Mouse (Mus musculus): Measurements from ENCODE around the gene Numb. TPM values are rescaled to one million over a fixed set of nuclear protein-coding genes. Genes with fewer than 3 reads are reported as not detected.

The Numb gene
- polyA plus RNA-seq, 1 experiment from 2014 or later: 30.1 TPM

DNA sequence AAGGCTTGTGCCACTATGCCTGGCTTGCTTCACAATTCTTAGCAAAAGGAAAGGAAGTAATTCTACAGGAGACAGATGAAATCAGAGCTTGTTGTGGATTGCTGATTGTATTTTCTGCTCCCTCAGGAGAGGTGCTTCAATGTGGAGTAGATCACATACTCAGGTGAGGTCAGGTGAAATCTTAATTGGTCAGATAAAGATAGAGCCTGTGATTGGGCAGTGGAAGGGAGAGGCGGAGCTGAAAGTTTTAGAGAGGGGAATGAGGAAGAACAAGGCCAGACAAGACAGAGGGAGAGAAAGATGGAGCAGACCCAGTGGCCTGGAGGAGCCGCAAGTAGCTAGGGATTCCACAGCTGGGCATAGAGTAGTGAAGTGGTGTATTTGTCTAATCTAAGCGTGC is 39.6 kb downstream of the Numb start:
- H3K27ac ChIP-seq (ENCODE audit: low read depth): no peak overlapping the region
- no peak overlapping the region for H3K9ac ChIP-seq (ENCODE audit: low read length)
- DNase-seq (ENCODE audit: low spot score) (no peak), ATAC-seq (replicated peaks; ENCODE audit: low FRiP score, low TSS enrichment, low read depth) (no peak)
- H3K4me3 ChIP-seq (ENCODE audit: low read depth, low read length): no peak overlapping the region
- H3K27me3 ChIP-seq (replicated peaks; ENCODE audit: control insufficient read depth, insufficient read depth, low read length): no peaks in the 10 kb centered on the region
- no peaks in the 10 kb centered on the region for H3K4me1 ChIP-seq (replicated peaks; ENCODE audit: control insufficient read depth, insufficient read depth, low read length)
- no peaks in the 10 kb centered on the region for H3K36me3 ChIP-seq (ENCODE audit: control insufficient read depth, insufficient read depth, low read length)
- no peak overlapping the region for H3K4me2 ChIP-seq (ENCODE audit: low read length)
- 87% methylated on average over 3 of the region's 3 CpGs for WGBS
- no peaks in the 10 kb centered on the region for H3K9me3 ChIP-seq (ENCODE audit: control insufficient read depth, low read length)

- no peak overlapping the region for H3K9ac ChIP-seq (ENCODE audit: low read length)
- no peaks in the 10 kb centered on the region for H3K27me3 ChIP-seq (replicated peaks; ENCODE audit: control insufficient read depth, insufficient read depth, low read length)
- DNase-seq (ENCODE audit: low spot score): no peak
- no peak for ATAC-seq (replicated peaks; ENCODE audit: low FRiP score, low TSS enrichment, low read depth)
- no peak overlapping the region for H3K27ac ChIP-seq (ENCODE audit: low read depth)
- H3K36me3 ChIP-seq (ENCODE audit: control insufficient read depth, insufficient read depth, low read length): peaks cover 5% of the 10 kb centered on the region; the same call in 1 of the 2 replicates
- H3K4me3 ChIP-seq (ENCODE audit: low read depth, low read length): no peak overlapping the region
- no peaks in the 10 kb centered on the region for H3K4me1 ChIP-seq (replicated peaks; ENCODE audit: control insufficient read depth, insufficient read depth, low read length)
- 84% methylated on average over 2 of the region's 2 CpGs for WGBS
- H3K9me3 ChIP-seq (ENCODE audit: control insufficient read depth, low read length): no peaks in the 10 kb centered on the region
- H3K4me2 ChIP-seq (ENCODE audit: low read length): no peak overlapping the region
Observed at GRCm38 (mm10) chr12:83880913-83881312, 40.8 kb downstream of the Numb start.

- Histone ChIP-seq H3K27me3 (replicated peaks; ENCODE audit: control insufficient read depth, insufficient read depth, low read length) (no peaks in the 10 kb centered on the region), H3K36me3 (ENCODE audit: control insufficient read depth, insufficient read depth, low read length) (peaks cover 22% of the 10 kb centered on the region), H3K9me3 (ENCODE audit: control insufficient read depth, low read length) (no peaks in the 10 kb centered on the region), H3K27ac (ENCODE audit: low read depth) (no peak overlapping the region), H3K4me1 (replicated peaks; ENCODE audit: control insufficient read depth, insufficient read depth, low read length) (no peaks in the 10 kb centered on the region), H3K9ac (ENCODE audit: low read length) (no peak overlapping the region), H3K4me2 (ENCODE audit: low read length) (no peak overlapping the region), H3K4me3 (ENCODE audit: low read depth, low read length) (no peak overlapping the region)
- no peak for DNase-seq (ENCODE audit: low spot score)
- no peak for ATAC-seq (replicated peaks; ENCODE audit: low FRiP score, low TSS enrichment, low read depth)
- WGBS: 92% methylated on average over 2 of the region's 2 CpGs
Observed at GRCm38 (mm10) chr12:83875097-83875496, 46.6 kb downstream of the Numb start.

- H3K9ac ChIP-seq (ENCODE audit: low read length): no peak overlapping the region
- H3K27ac ChIP-seq (ENCODE audit: low read depth): no peak overlapping the region
- no peaks in the 10 kb centered on the region for H3K27me3 ChIP-seq (replicated peaks; ENCODE audit: control insufficient read depth, insufficient read depth, low read length)
- H3K4me3 ChIP-seq (ENCODE audit: low read depth, low read length): no peak overlapping the region
- peaks cover 22% of the 10 kb centered on the region for H3K36me3 ChIP-seq (ENCODE audit: control insufficient read depth, insufficient read depth, low read length)
- H3K4me2 ChIP-seq (ENCODE audit: low read length): no peak overlapping the region
- H3K4me1 ChIP-seq (replicated peaks; ENCODE audit: control insufficient read depth, insufficient read depth, low read length): no peaks in the 10 kb centered on the region
- DNase-seq (ENCODE audit: low spot score) (no peak), ATAC-seq (replicated peaks; ENCODE audit: low FRiP score, low TSS enrichment, low read depth) (no peak)
- no peaks in the 10 kb centered on the region for H3K9me3 ChIP-seq (ENCODE audit: control insufficient read depth, low read length)
- 97% methylated on average over 4 of the region's 4 CpGs for WGBS
Observed at GRCm38 (mm10) chr12:83874597-83874996, 47.1 kb downstream of the Numb start.

GRCm38 (mm10) chr12:83864501-83864900 is 57.2 kb downstream of the Numb start:
- H3K4me3 ChIP-seq (ENCODE audit: low read depth, low read length): no peak overlapping the region
- no peak overlapping the region for H3K27ac ChIP-seq (ENCODE audit: low read depth)
- H3K27me3 ChIP-seq (replicated peaks; ENCODE audit: control insufficient read depth, insufficient read depth, low read length): no peaks in the 10 kb centered on the region
- DNase-seq (ENCODE audit: low spot score): no peak
- no peak for ATAC-seq (replicated peaks; ENCODE audit: low FRiP score, low TSS enrichment, low read depth)
- 0 out of 2 replicates have a peak, but pooled peaks cover 3% of the 10 kb centered on the region for H3K9me3 ChIP-seq (ENCODE audit: control insufficient read depth, low read length)
- H3K36me3 ChIP-seq (ENCODE audit: control insufficient read depth, insufficient read depth, low read length): no peaks in the 10 kb centered on the region
- H3K4me2 ChIP-seq (ENCODE audit: low read length): no peak overlapping the region
- H3K9ac ChIP-seq (ENCODE audit: low read length): no peak overlapping the region
- 91% methylated on average over 1 of the region's 1 CpGs for WGBS
- no peaks in the 10 kb centered on the region for H3K4me1 ChIP-seq (replicated peaks; ENCODE audit: control insufficient read depth, insufficient read depth, low read length)

DNA sequence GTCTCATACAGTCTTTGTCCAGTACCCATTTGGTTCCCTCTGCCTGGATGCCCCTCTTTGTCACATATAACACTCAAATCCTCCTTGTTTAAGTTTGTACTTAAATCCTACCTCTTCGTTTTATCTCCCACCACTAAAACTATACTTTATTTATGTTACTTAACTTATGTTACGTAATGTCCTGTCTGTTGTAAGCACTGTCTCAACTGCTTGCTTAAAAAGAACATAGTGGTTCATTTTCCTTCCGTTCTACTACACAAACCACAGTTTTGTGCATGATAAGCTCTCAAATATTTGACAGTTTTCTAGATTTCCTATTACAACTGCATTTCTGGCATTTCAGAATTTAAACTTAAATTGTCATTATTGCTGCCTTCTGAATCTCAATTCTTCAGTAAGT is 59.9 kb downstream of the Numb start:
- Histone ChIP-seq H3K9ac (ENCODE audit: low read length) (no peak overlapping the region), H3K27me3 (replicated peaks; ENCODE audit: control insufficient read depth, insufficient read depth, low read length) (no peaks in the 10 kb centered on the region), H3K27ac (ENCODE audit: low read depth) (no peak overlapping the region), H3K4me2 (ENCODE audit: low read length) (no peak overlapping the region), H3K4me3 (ENCODE audit: low read depth, low read length) (no peak overlapping the region), H3K36me3 (ENCODE audit: control insufficient read depth, insufficient read depth, low read length) (no peaks in the 10 kb centered on the region), H3K9me3 (ENCODE audit: control insufficient read depth, low read length) (0 out of 2 replicates have a peak, but pooled peaks cover 3% of the 10 kb centered on the region), H3K4me1 (replicated peaks; ENCODE audit: control insufficient read depth, insufficient read depth, low read length) (no peaks in the 10 kb centered on the region)
- WGBS: 76% methylated on average over 3 of the region's 3 CpGs
- ATAC-seq (replicated peaks; ENCODE audit: low FRiP score, low TSS enrichment, low read depth) (no peak), DNase-seq (ENCODE audit: low spot score) (no peak)

DNA sequence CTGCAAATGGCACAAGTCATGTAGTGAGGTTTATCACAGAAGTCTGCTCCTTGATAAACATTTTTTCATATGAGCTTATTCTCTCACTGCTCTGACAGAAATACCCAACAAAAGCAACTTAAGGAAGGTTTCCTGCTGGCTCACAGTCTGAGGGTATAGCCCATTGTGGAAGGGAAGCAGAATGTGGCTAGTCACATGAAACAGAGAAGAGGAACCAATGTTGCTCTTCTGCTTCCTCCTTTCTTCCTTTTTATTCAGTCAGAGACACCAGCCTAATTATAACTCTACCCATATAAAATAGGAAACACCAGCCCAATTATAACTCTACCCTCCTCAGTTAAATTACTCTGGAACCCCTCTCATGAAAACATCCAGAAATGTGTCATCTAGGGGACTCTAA is 61.0 kb downstream of the Numb start:
- ATAC-seq (replicated peaks; ENCODE audit: low FRiP score, low TSS enrichment, low read depth): no peak

GRCm38 (mm10) chr12:83858052-83858451 is 63.7 kb downstream of the Numb start:
- H3K4me1 ChIP-seq (replicated peaks; ENCODE audit: control insufficient read depth, insufficient read depth, low read length): no peaks in the 10 kb centered on the region
- no peak overlapping the region for H3K27ac ChIP-seq (ENCODE audit: low read depth)
- H3K9ac ChIP-seq (ENCODE audit: low read length): no peak overlapping the region
- no peaks in the 10 kb centered on the region for H3K36me3 ChIP-seq (ENCODE audit: control insufficient read depth, insufficient read depth, low read length)
- no peak for DNase-seq (ENCODE audit: low spot score)
- ATAC-seq (replicated peaks; ENCODE audit: low FRiP score, low TSS enrichment, low read depth): no peak
- H3K4me3 ChIP-seq (ENCODE audit: low read depth, low read length): no peak overlapping the region
- H3K4me2 ChIP-seq (ENCODE audit: low read length): no peak overlapping the region
- 0 out of 2 replicates have a peak, but pooled peaks cover 3% of the 10 kb centered on the region for H3K9me3 ChIP-seq (ENCODE audit: control insufficient read depth, low read length)
- H3K27me3 ChIP-seq (replicated peaks; ENCODE audit: control insufficient read depth, insufficient read depth, low read length): no peaks in the 10 kb centered on the region
- WGBS: 88% methylated on average over 2 of the region's 2 CpGs

More for the DNA sequence above, 61.0 kb downstream of the Numb start:
- Histone ChIP-seq H3K27me3 (replicated peaks; ENCODE audit: control insufficient read depth, insufficient read depth, low read length) (no peaks in the 10 kb centered on the region), H3K4me2 (ENCODE audit: low read length) (no peak overlapping the region), H3K36me3 (ENCODE audit: control insufficient read depth, insufficient read depth, low read length) (no peaks in the 10 kb centered on the region), H3K4me1 (replicated peaks; ENCODE audit: control insufficient read depth, insufficient read depth, low read length) (no peaks in the 10 kb centered on the region), H3K4me3 (ENCODE audit: low read depth, low read length) (no peak overlapping the region), H3K9me3 (ENCODE audit: control insufficient read depth, low read length) (0 out of 2 replicates have a peak, but pooled peaks cover 3% of the 10 kb centered on the region), H3K9ac (ENCODE audit: low read length) (no peak overlapping the region), H3K27ac (ENCODE audit: low read depth) (no peak overlapping the region)
- DNase-seq (ENCODE audit: low spot score): no peak

DNA sequence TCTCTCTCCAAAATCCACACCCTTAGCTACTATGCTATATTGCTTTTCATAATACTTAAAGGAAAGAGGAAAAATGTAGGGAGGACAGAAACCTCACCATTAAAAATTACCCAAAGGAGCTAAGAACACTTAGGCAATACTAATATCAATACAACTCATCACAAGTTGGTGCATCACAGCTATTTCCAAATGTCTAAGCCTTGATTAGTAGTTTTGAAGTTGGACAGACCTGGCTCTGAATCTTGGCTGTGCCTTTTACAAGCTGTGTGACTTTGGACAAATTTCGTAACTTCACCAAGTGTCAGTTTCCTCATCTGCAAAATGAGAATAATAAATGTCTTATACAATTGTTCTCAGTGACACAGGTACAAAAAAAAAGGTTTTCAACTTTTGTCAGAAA is 66.5 kb downstream of the Numb start:
- DNase-seq (ENCODE audit: low spot score): no peak
- ATAC-seq (replicated peaks; ENCODE audit: low FRiP score, low TSS enrichment, low read depth): no peak
- H3K4me1 ChIP-seq (replicated peaks; ENCODE audit: control insufficient read depth, insufficient read depth, low read length): no peaks in the 10 kb centered on the region
- H3K27me3 ChIP-seq (replicated peaks; ENCODE audit: control insufficient read depth, insufficient read depth, low read length): no peaks in the 10 kb centered on the region
- no peak overlapping the region for H3K9ac ChIP-seq (ENCODE audit: low read length)
- no peaks in the 10 kb centered on the region for H3K36me3 ChIP-seq (ENCODE audit: control insufficient read depth, insufficient read depth, low read length)
- WGBS: 90% methylated on average over 1 of the region's 1 CpGs
- H3K27ac ChIP-seq (ENCODE audit: low read depth): no peak overlapping the region
- H3K4me3 ChIP-seq (ENCODE audit: low read depth, low read length): no peak overlapping the region
- H3K4me2 ChIP-seq (ENCODE audit: low read length): no peak overlapping the region
- H3K9me3 ChIP-seq (ENCODE audit: control insufficient read depth, low read length): no peaks in the 10 kb centered on the region
